Mouse (Mus musculus): ENCODE results near the gene Zc3hc1. TPM values are rescaled to one million over a fixed set of nuclear protein-coding genes. Genes with fewer than 3 reads are reported as not detected.

Zc3hc1 gene
- polyA plus RNA-seq, 2 experiments from 2014 or later, result 47.5 to 63.3 TPM

Other genes starting within 250 kb of the Zc3hc1 start
- gene Ube2h, start 86.5 kb downstream of the Zc3hc1 start, polyA plus RNA-seq (2017; shearing (Covaris generic)), result 100 to 1,000 TPM; 145 to 167 TPM
- 1 to 10 TPM; 2.4 to 3.4 TPM for gene Klhdc10, start 10.8 kb upstream of the Zc3hc1 start, polyA plus RNA-seq (2017; shearing (Covaris generic))
- 10 to 100 TPM; 59.9 to 60.8 TPM for gene Tmem209, start 118.8 kb upstream of the Zc3hc1 start, polyA plus RNA-seq (2017; shearing (Covaris generic))
- not detected for gene Ssmem1, start 118.8 kb upstream of the Zc3hc1 start, polyA plus RNA-seq (2017; shearing (Covaris generic))
- gene Cpa2, start 150.6 kb upstream of the Zc3hc1 start, polyA plus RNA-seq (2017; shearing (Covaris generic)), result 1 to 10 TPM; 1.0 to 1.2 TPM
- not detected for gene Cpa4, start 177.3 kb upstream of the Zc3hc1 start, polyA plus RNA-seq (2017; shearing (Covaris generic))
- gene Cpa5, start 220.0 kb upstream of the Zc3hc1 start, polyA plus RNA-seq (2017; shearing (Covaris generic)), result not detected
- gene Cpa1, start 248.2 kb upstream of the Zc3hc1 start, polyA plus RNA-seq (2017; shearing (Covaris generic)), result not detected

All from CD4-positive, CD25-positive, alpha-beta regulatory T cell, adult 4 months (primary cell).